18 mouse cellular contexts compared by ENCODE assay signal in the genomic region with DNA sequence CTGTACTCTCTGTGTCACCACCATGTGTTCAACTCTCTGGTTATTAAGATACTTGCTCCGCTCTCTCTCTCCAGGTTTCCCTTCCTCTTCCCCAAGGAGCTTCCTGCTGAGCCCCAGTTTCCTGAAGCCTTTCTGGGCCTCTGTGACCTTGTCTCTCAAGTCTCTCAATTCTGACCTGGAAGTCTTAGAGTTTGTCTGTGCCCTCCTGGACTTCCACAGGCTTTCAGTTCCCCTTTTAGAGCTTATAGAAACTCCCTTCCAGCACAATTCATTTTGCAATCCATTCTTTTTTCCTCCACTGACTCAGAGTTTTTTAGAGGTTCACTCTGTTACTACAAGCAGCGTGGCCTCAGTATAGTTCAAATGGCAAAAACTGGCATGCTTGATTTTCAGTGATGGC. TPM values are rescaled to one million over a fixed set of nuclear protein-coding genes. Genes with fewer than 3 reads are reported as not detected.
"Had no signal": no experiment of that assay in that cellular context is flagged by ENCODE, and none has a peak within 500 bp of the region (broad histone marks: within the 10 kb centered on the region; RNA-seq: fewer than 3 reads in every experiment).

No protein-coding gene starts in this region.

- H3K9me3 ChIP-seq: limb, embryonic 12.5 days; midbrain, embryonic 10.5 days; neural tube, embryonic 13.5 days; stomach, embryonic 15.5 days had no signal

- H3K36me3 ChIP-seq: limb, embryonic 12.5 days; midbrain, embryonic 10.5 days; neural tube, embryonic 13.5 days; stomach, embryonic 15.5 days had no signal

- H3K9ac ChIP-seq: limb, embryonic 12.5 days; neural tube, embryonic 13.5 days; stomach, embryonic 15.5 days had no signal

- H3K27ac ChIP-seq: kidney, postnatal 0 days; limb, embryonic 12.5 days; midbrain, embryonic 10.5 days; neural tube, embryonic 13.5 days; stomach, embryonic 15.5 days had no signal

- H3K4me3 ChIP-seq: limb, embryonic 12.5 days; midbrain, embryonic 10.5 days; neural tube, embryonic 13.5 days; stomach, embryonic 15.5 days had no signal

- H3K4me1 ChIP-seq: limb, embryonic 12.5 days; stomach, embryonic 15.5 days had no signal

- DNase-seq: kidney, adult 11 months; kidney, adult 9 months; kidney, postnatal 36 days; midbrain, embryonic 14.5 days; right cerebral cortex, postnatal 14 days; thymus, adult 2 months; thymus, postnatal 25 days had no signal

- H3K4me2 ChIP-seq: limb, embryonic 12.5 days; liver, embryonic 11.5 days; neural tube, embryonic 13.5 days; stomach, embryonic 15.5 days had no signal

- H3K27me3 ChIP-seq: limb, embryonic 12.5 days; neural tube, embryonic 13.5 days; stomach, embryonic 15.5 days had no signal

RNA-seq across cellular contexts. Expression of a gene that starts 23.4 kb away (rescaled TPM):
- total RNA-seq: layer of hippocampus, adult 18-20 months; layer of hippocampus, postnatal 10 days; left cerebral cortex, postnatal 36 days had no signal
- polyA plus RNA-seq: kidney, postnatal 0 days; limb, embryonic 12.5 days; liver, embryonic 11.5 days; lung, embryonic 16.5 days; midbrain, embryonic 10.5 days; midbrain, embryonic 14.5 days; neural tube, embryonic 13.5 days; thymus, adult 2 months; urinary bladder, adult 2 months had no signal
